Mouse (Mus musculus): ENCODE results near the gene Tmtc2. TPM values are rescaled to one million over a fixed set of nuclear protein-coding genes. Genes with fewer than 3 reads are reported as not detected.

The Tmtc2 gene
- polyA plus RNA-seq, 1 experiment from 2014 or later, result 8.1 TPM

- Histone ChIP-seq H3K9me3 (ENCODE audit: control insufficient read depth, low read length) (no peaks in the 10 kb centered on the region), H3K4me1 (replicated peaks; ENCODE audit: control insufficient read depth, insufficient read depth, low read length) (no peaks in the 10 kb centered on the region), H3K9ac (ENCODE audit: low read length) (no peak overlapping the region), H3K27ac (ENCODE audit: low read length) (no peak overlapping the region), H3K36me3 (ENCODE audit: control insufficient read depth, insufficient read depth, low read length) (no peaks in the 10 kb centered on the region), H3K4me3 (ENCODE audit: low read length) (no peak overlapping the region), H3K27me3 (ENCODE audit: control insufficient read depth, insufficient read depth, low read depth, low read length) (no peaks in the 10 kb centered on the region), H3K4me2 (ENCODE audit: low read depth, low read length) (no peak overlapping the region)
- ATAC-seq (ENCODE audit: low read depth), result no peak
- 76% methylated on average over 10 of the region's 10 CpGs for WGBS
These were observed 372.8 kb downstream of the Tmtc2 start for GRCm38 (mm10) chr10:105201491-105201890.

DNA sequence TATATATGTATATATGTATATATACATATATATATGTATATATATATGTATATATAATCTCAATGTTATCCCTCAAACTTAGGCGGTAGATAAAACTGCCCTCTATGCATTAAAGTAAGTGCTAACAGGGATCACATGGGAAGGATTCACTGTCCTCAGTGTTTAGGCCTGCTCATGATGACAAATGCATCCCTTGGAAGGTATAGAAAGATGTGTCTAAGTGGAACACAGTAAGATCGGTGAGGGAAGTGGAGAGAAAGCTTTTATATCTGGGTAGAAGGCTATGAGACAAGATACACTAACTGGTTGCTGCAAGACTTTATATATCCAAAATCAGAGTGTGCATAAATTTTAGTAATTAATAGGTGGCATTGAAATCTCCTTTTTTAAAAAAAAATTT lies 373.6 kb downstream of the Tmtc2 start:
- Histone ChIP-seq H3K4me2 (ENCODE audit: low read depth, low read length) (no peak overlapping the region), H3K9me3 (ENCODE audit: control insufficient read depth, low read length) (no peaks in the 10 kb centered on the region), H3K9ac (ENCODE audit: low read length) (no peak overlapping the region), H3K36me3 (ENCODE audit: control insufficient read depth, insufficient read depth, low read length) (no peaks in the 10 kb centered on the region), H3K4me1 (replicated peaks; ENCODE audit: control insufficient read depth, insufficient read depth, low read length) (no peaks in the 10 kb centered on the region), H3K27ac (ENCODE audit: low read length) (no peak overlapping the region), H3K4me3 (ENCODE audit: low read length) (no peak overlapping the region), H3K27me3 (ENCODE audit: control insufficient read depth, insufficient read depth, low read depth, low read length) (no peaks in the 10 kb centered on the region)
- no peak for ATAC-seq (ENCODE audit: low read depth)
- whole genome bisulfite sequencing, result 78% methylated on average over 2 of the region's 2 CpGs

GRCm38 (mm10) chr10:105200092-105200491 lies 374.2 kb downstream of the Tmtc2 start:
- H3K4me3 ChIP-seq (ENCODE audit: low read length), result no peak overlapping the region
- no peak overlapping the region for H3K9ac ChIP-seq (ENCODE audit: low read length)
- H3K9me3 ChIP-seq (ENCODE audit: control insufficient read depth, low read length), result no peaks in the 10 kb centered on the region
- H3K27ac ChIP-seq (ENCODE audit: low read length), result no peak overlapping the region
- H3K27me3 ChIP-seq (ENCODE audit: control insufficient read depth, insufficient read depth, low read depth, low read length), result no peaks in the 10 kb centered on the region
- H3K4me2 ChIP-seq (ENCODE audit: low read depth, low read length), result no peak overlapping the region
- ATAC-seq (ENCODE audit: low read depth), result no peak
- no peaks in the 10 kb centered on the region for H3K36me3 ChIP-seq (ENCODE audit: control insufficient read depth, insufficient read depth, low read length)
- WGBS, result 53% methylated on average over 4 of the region's 4 CpGs
- no peaks in the 10 kb centered on the region for H3K4me1 ChIP-seq (replicated peaks; ENCODE audit: control insufficient read depth, insufficient read depth, low read length)

- H3K4me3 ChIP-seq (ENCODE audit: low read length), result no peak overlapping the region
- H3K27ac ChIP-seq (ENCODE audit: low read length), result no peak overlapping the region
- H3K36me3 ChIP-seq (ENCODE audit: control insufficient read depth, insufficient read depth, low read length), result no peaks in the 10 kb centered on the region
- no peak overlapping the region for H3K9ac ChIP-seq (ENCODE audit: low read length)
- 76% methylated on average over 5 of the region's 5 CpGs for WGBS
- no peaks in the 10 kb centered on the region for H3K4me1 ChIP-seq (replicated peaks; ENCODE audit: control insufficient read depth, insufficient read depth, low read length)
- no peaks in the 10 kb centered on the region for H3K27me3 ChIP-seq (ENCODE audit: control insufficient read depth, insufficient read depth, low read depth, low read length)
- H3K9me3 ChIP-seq (ENCODE audit: control insufficient read depth, low read length), result no peaks in the 10 kb centered on the region
- ATAC-seq (ENCODE audit: low read depth), result no peak
- no peak overlapping the region for H3K4me2 ChIP-seq (ENCODE audit: low read depth, low read length)
These were observed 374.7 kb downstream of the Tmtc2 start for GRCm38 (mm10) chr10:105199515-105199914.

GRCm38 (mm10) chr10:105195377-105195776 lies 378.9 kb downstream of the Tmtc2 start:
- H3K4me1 ChIP-seq (replicated peaks; ENCODE audit: control insufficient read depth, insufficient read depth, low read length), result no peaks in the 10 kb centered on the region
- 86% methylated on average over 2 of the region's 2 CpGs for WGBS
- no peaks in the 10 kb centered on the region for H3K36me3 ChIP-seq (ENCODE audit: control insufficient read depth, insufficient read depth, low read length)
- no peak for ATAC-seq (ENCODE audit: low read depth)
- H3K4me2 ChIP-seq (ENCODE audit: low read depth, low read length), result no peak overlapping the region
- H3K4me3 ChIP-seq (ENCODE audit: low read length), result no peak overlapping the region
- H3K9me3 ChIP-seq (ENCODE audit: control insufficient read depth, low read length), result no peaks in the 10 kb centered on the region
- H3K27ac ChIP-seq (ENCODE audit: low read length), result no peak overlapping the region
- no peak overlapping the region for H3K9ac ChIP-seq (ENCODE audit: low read length)
- no peaks in the 10 kb centered on the region for H3K27me3 ChIP-seq (ENCODE audit: control insufficient read depth, insufficient read depth, low read depth, low read length)

- Histone ChIP-seq H3K9ac (ENCODE audit: low read length) (no peak overlapping the region), H3K36me3 (ENCODE audit: control insufficient read depth, insufficient read depth, low read length) (no peaks in the 10 kb centered on the region), H3K4me2 (ENCODE audit: low read depth, low read length) (no peak overlapping the region), H3K4me3 (ENCODE audit: low read length) (no peak overlapping the region), H3K4me1 (replicated peaks; ENCODE audit: control insufficient read depth, insufficient read depth, low read length) (no peaks in the 10 kb centered on the region), H3K27me3 (ENCODE audit: control insufficient read depth, insufficient read depth, low read depth, low read length) (no peaks in the 10 kb centered on the region), H3K9me3 (ENCODE audit: control insufficient read depth, low read length) (no peaks in the 10 kb centered on the region), H3K27ac (ENCODE audit: low read length) (no peak overlapping the region)
- 78% methylated on average over 4 of the region's 4 CpGs for WGBS
- ATAC-seq (ENCODE audit: low read depth), result no peak
These were observed 380.3 kb downstream of the Tmtc2 start for GRCm38 (mm10) chr10:105193756-105194460.

DNA sequence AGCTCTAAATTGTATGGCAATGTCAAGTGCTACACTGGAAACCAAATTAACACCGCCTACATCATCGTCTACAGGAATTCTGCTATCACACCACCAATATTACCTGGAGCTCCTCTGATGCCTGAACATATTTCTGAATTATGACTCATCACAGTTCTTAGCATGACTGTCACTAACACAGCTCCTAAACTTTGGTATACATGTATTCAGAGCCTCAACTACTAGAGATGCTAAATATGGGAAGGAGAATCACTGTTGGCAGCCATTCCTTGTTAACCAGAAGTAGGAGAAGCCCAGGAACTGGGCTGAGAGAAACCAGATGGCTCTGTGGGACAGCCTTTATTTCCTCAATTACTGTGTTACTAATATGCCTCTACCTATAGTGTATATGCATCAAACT lies 382.2 kb downstream of the Tmtc2 start:
- no peak for ATAC-seq (ENCODE audit: low read depth)
- WGBS, result 95% methylated on average over 2 of the region's 2 CpGs

GRCm38 (mm10) chr10:105189746-105190145 lies 384.5 kb downstream of the Tmtc2 start:
- WGBS, result 73% methylated on average over 4 of the region's 4 CpGs
- no peaks in the 10 kb centered on the region for H3K36me3 ChIP-seq (ENCODE audit: control insufficient read depth, insufficient read depth, low read length)

More for the DNA sequence above, 382.2 kb downstream of the Tmtc2 start:
- H3K27me3 ChIP-seq (ENCODE audit: control insufficient read depth, insufficient read depth, low read depth, low read length), result no peaks in the 10 kb centered on the region
- H3K9me3 ChIP-seq (ENCODE audit: control insufficient read depth, low read length), result no peaks in the 10 kb centered on the region
- no peak overlapping the region for H3K27ac ChIP-seq (ENCODE audit: low read length)
- no peak overlapping the region for H3K4me2 ChIP-seq (ENCODE audit: low read depth, low read length)
- H3K4me3 ChIP-seq (ENCODE audit: low read length), result no peak overlapping the region
- H3K9ac ChIP-seq (ENCODE audit: low read length), result no peak overlapping the region
- no peaks in the 10 kb centered on the region for H3K4me1 ChIP-seq (replicated peaks; ENCODE audit: control insufficient read depth, insufficient read depth, low read length)
- no peaks in the 10 kb centered on the region for H3K36me3 ChIP-seq (ENCODE audit: control insufficient read depth, insufficient read depth, low read length)

GRCm38 (mm10) chr10:105186636-105187035 lies 387.6 kb downstream of the Tmtc2 start:
- Histone ChIP-seq H3K4me2 (ENCODE audit: low read depth, low read length) (no peak overlapping the region), H3K27me3 (ENCODE audit: control insufficient read depth, insufficient read depth, low read depth, low read length) (no peaks in the 10 kb centered on the region), H3K4me3 (ENCODE audit: low read length) (no peak overlapping the region), H3K36me3 (ENCODE audit: control insufficient read depth, insufficient read depth, low read length) (no peaks in the 10 kb centered on the region), H3K4me1 (replicated peaks; ENCODE audit: control insufficient read depth, insufficient read depth, low read length) (no peaks in the 10 kb centered on the region), H3K9me3 (ENCODE audit: control insufficient read depth, low read length) (no peaks in the 10 kb centered on the region), H3K27ac (ENCODE audit: low read length) (no peak overlapping the region), H3K9ac (ENCODE audit: low read length) (no peak overlapping the region)
- ATAC-seq (ENCODE audit: low read depth), result no peak
- 69% methylated on average over 5 of the region's 5 CpGs for WGBS

More at GRCm38 (mm10) chr10:105189746-105190145, 384.5 kb downstream of the Tmtc2 start:
- Histone ChIP-seq H3K9me3 (ENCODE audit: control insufficient read depth, low read length) (no peaks in the 10 kb centered on the region), H3K27ac (ENCODE audit: low read length) (no peak overlapping the region), H3K4me2 (ENCODE audit: low read depth, low read length) (no peak overlapping the region), H3K4me3 (ENCODE audit: low read length) (no peak overlapping the region), H3K9ac (ENCODE audit: low read length) (no peak overlapping the region), H3K4me1 (replicated peaks; ENCODE audit: control insufficient read depth, insufficient read depth, low read length) (no peaks in the 10 kb centered on the region), H3K27me3 (ENCODE audit: control insufficient read depth, insufficient read depth, low read depth, low read length) (no peaks in the 10 kb centered on the region)
- ATAC-seq (ENCODE audit: low read depth), result no peak

Data from lung, embryonic 16.5 days (tissue).